Mouse (Mus musculus): ENCODE data around the gene Kifc3. TPM values are rescaled to one million over a fixed set of nuclear protein-coding genes. Genes with fewer than 3 reads are reported as not detected.

Kifc3 gene
- polyA plus RNA-seq (2015; fragmentation: Illumina TruSeq; extraction: RNeasy Lipid Tissue Mini Kit (QIAGEN cat#74804); ENCODE audit: insufficient read depth, low read depth, low replicate concordance): 29.2 TPM

GRCm38 (mm10) chr8:95202649-95203275 lies at the start of gene Kifc3:
Kifc3 (minus strand) TSS chr8:95202812.

GRCm38 (mm10) chr8:95080381-95081341 lies 122.0 kb downstream of the Kifc3 start, which contains the start of gene Katnb1:
Katnb1 (plus strand) TSS chr8:95081186.

GRCm38 (mm10) chr8:95054927-95055510 lies 147.6 kb downstream of the Kifc3 start, which contains the start of gene Drc7:
Drc7 (plus strand) TSS chr8:95055103.

Other genes starting within 250 kb of the Kifc3 start
- gene Adgrg1, start 228.1 kb downstream of the Kifc3 start, polyA plus RNA-seq (2015; fragmentation: Illumina TruSeq; extraction: RNeasy Lipid Tissue Mini Kit (QIAGEN cat#74804); ENCODE audit: insufficient read depth, low read depth, low replicate concordance): 21.1 TPM
- 3.5 TPM for gene Adgrg3, start 185.1 kb downstream of the Kifc3 start, polyA plus RNA-seq (2015; fragmentation: Illumina TruSeq; extraction: RNeasy Lipid Tissue Mini Kit (QIAGEN cat#74804); ENCODE audit: insufficient read depth, low read depth, low replicate concordance)
- not detected for gene Drc7, start 147.7 kb downstream of the Kifc3 start, polyA plus RNA-seq (2015; fragmentation: Illumina TruSeq; extraction: RNeasy Lipid Tissue Mini Kit (QIAGEN cat#74804); ENCODE audit: insufficient read depth, low read depth, low replicate concordance)
- 3.3 TPM for gene Katnb1, start 121.6 kb downstream of the Kifc3 start, polyA plus RNA-seq (2015; fragmentation: Illumina TruSeq; extraction: RNeasy Lipid Tissue Mini Kit (QIAGEN cat#74804); ENCODE audit: insufficient read depth, low read depth, low replicate concordance)
- 0.13 TPM for gene Cngb1, start 103.8 kb upstream of the Kifc3 start, polyA plus RNA-seq (2015; fragmentation: Illumina TruSeq; extraction: RNeasy Lipid Tissue Mini Kit (QIAGEN cat#74804); ENCODE audit: insufficient read depth, low read depth, low replicate concordance)
- gene Tepp, start 107.8 kb upstream of the Kifc3 start, polyA plus RNA-seq (2015; fragmentation: Illumina TruSeq; extraction: RNeasy Lipid Tissue Mini Kit (QIAGEN cat#74804); ENCODE audit: insufficient read depth, low read depth, low replicate concordance): not detected
- 2.1 TPM for gene Zfp319, start 129.1 kb upstream of the Kifc3 start, polyA plus RNA-seq (2015; fragmentation: Illumina TruSeq; extraction: RNeasy Lipid Tissue Mini Kit (QIAGEN cat#74804); ENCODE audit: insufficient read depth, low read depth, low replicate concordance)
- 4.9 TPM for gene Usb1, start 129.5 kb upstream of the Kifc3 start, polyA plus RNA-seq (2015; fragmentation: Illumina TruSeq; extraction: RNeasy Lipid Tissue Mini Kit (QIAGEN cat#74804); ENCODE audit: insufficient read depth, low read depth, low replicate concordance)
- gene Mmp15, start 149.5 kb upstream of the Kifc3 start, polyA plus RNA-seq (2015; fragmentation: Illumina TruSeq; extraction: RNeasy Lipid Tissue Mini Kit (QIAGEN cat#74804); ENCODE audit: insufficient read depth, low read depth, low replicate concordance): 7.1 TPM
- 15.2 TPM for gene Cfap20, start 232.1 kb upstream of the Kifc3 start, polyA plus RNA-seq (2015; fragmentation: Illumina TruSeq; extraction: RNeasy Lipid Tissue Mini Kit (QIAGEN cat#74804); ENCODE audit: insufficient read depth, low read depth, low replicate concordance)